Mouse (Mus musculus) Patski (cell line): ENCODE data around the gene Gfral. TPM values are rescaled to one million over a fixed set of nuclear protein-coding genes. Genes with fewer than 3 reads are reported as not detected.

Experiments
- ATAC-seq: fragments of 100-300 bp; one replicate; pipeline ENCODE4 v1.8.0; 2021
- CTCF ChIA-PET: fragments of 350-600 bp; sonication (Branson Sonifier 250); formaldehyde crosslinking; loops from one replicate; lab custom pipeline; 2022; ENCODE audit warnings: inconsistent platforms; lab: Charles Lee
- POLR2A ChIA-PET: fragments of 350-600 bp; sonication (Branson Sonifier 250); formaldehyde crosslinking; loops from one replicate; lab custom pipeline; 2022; ENCODE audit warnings: antibody characterized with exemption, inconsistent platforms; lab: Charles Lee
- DNase-seq: peaks from one replicate; pipeline ENCODE4 v3.0.0-alpha.2; 2011; ENCODE audit warnings: low read depth, low spot score
- H3K27me3 ChIP-seq: fragments of 371-371 bp; one replicate; pipeline ENCODE4 v1.5.1; 2021
- CTCF ChIP-seq: fragments of 100-300 bp; IDR thresholded peaks from one replicate; pipeline ENCODE4 v1.5.1; 2021
- in situ Hi-C: fragments of 300-500 bp; cut with MboI; formaldehyde crosslinking; loops from 3 replicates; pipeline ENCODE4 v1.11.1; 2018; ENCODE audit warnings: low pct_unique_long_range_greater_than_20kb, mixed read lengths
- polyA plus RNA-seq: library from polyadenylated mRNA; unstranded; gene quantifications from one replicate; pipeline ENCODE4 v1.2.3, GENCODE M21; 2021

The Gfral gene
- polyA plus RNA-seq, 1 experiment from 2014 or later = not detected

- no peak for TF ChIP-seq CTCF
- in situ Hi-C loops = no loop called here
- DNase-seq (no peak), ATAC-seq (no peak)
- POLR2A ChIA-PET = no interaction called here
- CTCF ChIA-PET = no interaction called here
- H3K27me3 ChIP-seq = peaks cover 37% of the 10 kb centered on the region
Observed at GRCm38 (mm10) chr9:76217178-76217975, 3.9 kb upstream of the Gfral start.

GRCm38 (mm10) chr9:76214678-76215077 is 1.2 kb upstream of the Gfral start:
- DNase-seq (no peak), ATAC-seq (no peak)
- H3K27me3 ChIP-seq = peaks cover 38% of the 10 kb centered on the region
- no peak for TF ChIP-seq CTCF
- ChIA-PET POLR2A (no interaction called here), CTCF (no interaction called here)
- in situ Hi-C loops = no loop called here

- ChIA-PET CTCF (no interaction called here), POLR2A (no interaction called here)
- in situ Hi-C loops = no loop called here
- no peak for TF ChIP-seq CTCF
- H3K27me3 ChIP-seq = no peaks in the 10 kb centered on the region
- ATAC-seq = no peak
- DNase-seq = no peak
Observed at GRCm38 (mm10) chr9:76196917-76197316, 16.5 kb downstream of the Gfral start.

GRCm38 (mm10) chr9:76179221-76179620 is 34.2 kb downstream of the Gfral start:
- CTCF ChIA-PET = no interaction called here
- in situ Hi-C loops = no loop called here
- ATAC-seq (no peak), DNase-seq (no peak)
- TF ChIP-seq CTCF = no peak
- H3K27me3 ChIP-seq = peaks cover 15% of the 10 kb centered on the region
- POLR2A ChIA-PET = no interaction called here

GRCm38 (mm10) chr9:76172686-76173295 is 40.7 kb downstream of the Gfral start:
- H3K27me3 ChIP-seq = peaks cover 10% of the 10 kb centered on the region
- POLR2A ChIA-PET = no interaction called here
- DNase-seq (no peak), ATAC-seq (no peak)
- in situ Hi-C loops = no loop called here
- TF ChIP-seq CTCF = no peak
- CTCF ChIA-PET = no interaction called here

GRCm38 (mm10) chr9:76168355-76168754 is 45.1 kb downstream of the Gfral start:
- in situ Hi-C loops = no loop called here
- CTCF ChIA-PET = no interaction called here
- no peak for ATAC-seq

GRCm38 (mm10) chr9:76162446-76162845 is 51.0 kb downstream of the Gfral start:
- ATAC-seq = no peak

More at GRCm38 (mm10) chr9:76168355-76168754, 45.1 kb downstream of the Gfral start:
- POLR2A ChIA-PET = no interaction called here
- peaks cover 18% of the 10 kb centered on the region for H3K27me3 ChIP-seq
- no peak for TF ChIP-seq CTCF
- no peak for DNase-seq

GRCm38 (mm10) chr9:76145593-76145992 is 67.9 kb downstream of the Gfral start:
- no peak for ATAC-seq
- in situ Hi-C loops = no loop called here
- no peak for DNase-seq
- POLR2A ChIA-PET = no interaction called here
- no peak for TF ChIP-seq CTCF
- peaks cover 7% of the 10 kb centered on the region for H3K27me3 ChIP-seq
- CTCF ChIA-PET = no interaction called here

More at GRCm38 (mm10) chr9:76162446-76162845, 51.0 kb downstream of the Gfral start:
- peaks cover 21% of the 10 kb centered on the region for H3K27me3 ChIP-seq
- no peak for DNase-seq
- ChIA-PET POLR2A (no interaction called here), CTCF (no interaction called here)
- in situ Hi-C loops = no loop called here
- TF ChIP-seq CTCF = no peak

GRCm38 (mm10) chr9:76138378-76139109 is 74.9 kb downstream of the Gfral start:
- DNase-seq (peak; percentile 1), ATAC-seq (no peak)
- TF ChIP-seq CTCF = no peak
- in situ Hi-C loops = no loop called here
- POLR2A ChIA-PET = no interaction called here
- peaks cover 9% of the 10 kb centered on the region for H3K27me3 ChIP-seq
- CTCF ChIA-PET = no interaction called here

GRCm38 (mm10) chr9:76134042-76134441 is 79.4 kb downstream of the Gfral start:
- DNase-seq (no peak), ATAC-seq (no peak)
- TF ChIP-seq CTCF = no peak
- in situ Hi-C loops = no loop called here
- POLR2A ChIA-PET = no interaction called here
- H3K27me3 ChIP-seq = peaks cover 40% of the 10 kb centered on the region
- CTCF ChIA-PET = no interaction called here
